Mouse (Mus musculus): ENCODE measurements around the gene Sec1.

GRCm38 (mm10) chr7:45695098-45695497 is 896 bp upstream of the Sec1 start:
- TF ChIP-seq CTCF (IDR thresholded peaks at IDR 0.05; ENCODE audit: low read depth) (no peak), EP300 (IDR thresholded peaks at IDR 0.05; ENCODE audit: low read depth) (no peak)
